Mouse (Mus musculus): Measurements from ENCODE around the gene Tlk1. TPM values are rescaled to one million over a fixed set of nuclear protein-coding genes. Genes with fewer than 3 reads are reported as not detected.
"Not testable (repeated sequence)": the region's sequence is repeated elsewhere in the genome, so short reads cannot be mapped to it uniquely, and the experiment has no call there.

Tlk1 gene
- polyA plus RNA-seq, 1 experiment from 2014 or later = 30.1 TPM

- no peak overlapping the region for H3K27ac ChIP-seq (replicated peaks)
- 87% methylated on average over 8 of the region's 8 CpGs for WGBS
- no peak overlapping the region for H3K4me3 ChIP-seq
- no peaks in the 10 kb centered on the region for H3K9me3 ChIP-seq (replicated peaks)
- H3K4me1 ChIP-seq = peaks cover 14% of the 10 kb centered on the region
- no peak for DNase-seq (ENCODE audit: low spot score)
- no peaks in the 10 kb centered on the region for H3K36me3 ChIP-seq
- no peaks in the 10 kb centered on the region for H3K27me3 ChIP-seq (ENCODE audit: low read depth, poor library complexity, severe bottlenecking)
Observed at GRCm38 (mm10) chr2:70827780-70828179, 2.3 kb upstream of the Tlk1 start.

GRCm38 (mm10) chr2:70826436-70827230 lies 1.1 kb upstream of the Tlk1 start:
- Histone ChIP-seq H3K27ac (replicated peaks) (peak overlapping the region; percentile 100; the same call in 1 of the 2 replicates), H3K4me3 (peak overlapping the region; percentile 93), H3K36me3 (no peaks in the 10 kb centered on the region), H3K9me3 (replicated peaks) (no peaks in the 10 kb centered on the region), H3K4me1 (peaks cover 25% of the 10 kb centered on the region), H3K27me3 (ENCODE audit: low read depth, poor library complexity, severe bottlenecking) (no peaks in the 10 kb centered on the region)
- WGBS = 83% methylated on average over 8 of the region's 8 CpGs
- DNase-seq (ENCODE audit: low spot score) = no peak

GRCm38 (mm10) chr2:70824838-70825370 lies 624 bp downstream of the Tlk1 start:
- under 1% methylated on average over 57 of the region's 59 CpGs for WGBS

GRCm38 (mm10) chr2:70823926-70824800 lies 1.4 kb downstream of the Tlk1 start:
- H3K9me3 ChIP-seq (replicated peaks) = no peaks in the 10 kb centered on the region
- peak overlapping the region; percentile 93 for H3K4me3 ChIP-seq
- peak overlapping the region; percentile 100 for H3K27ac ChIP-seq (replicated peaks)
- no peak for DNase-seq (ENCODE audit: low spot score)
- H3K27me3 ChIP-seq (ENCODE audit: low read depth, poor library complexity, severe bottlenecking) = no peaks in the 10 kb centered on the region
- 3% methylated on average over 27 of the region's 27 CpGs for WGBS
- H3K4me1 ChIP-seq = peaks cover 28% of the 10 kb centered on the region
- no peaks in the 10 kb centered on the region for H3K36me3 ChIP-seq

More at GRCm38 (mm10) chr2:70824838-70825370, 624 bp downstream of the Tlk1 start:
- Histone ChIP-seq H3K36me3 (no peaks in the 10 kb centered on the region), H3K9me3 (replicated peaks) (no peaks in the 10 kb centered on the region), H3K4me1 (peaks cover 28% of the 10 kb centered on the region), H3K27ac (replicated peaks) (peak overlapping the region; percentile 100), H3K4me3 (peak overlapping the region; percentile 93), H3K27me3 (ENCODE audit: low read depth, poor library complexity, severe bottlenecking) (no peaks in the 10 kb centered on the region)
- peak; percentile 85 for DNase-seq (ENCODE audit: low spot score)

GRCm38 (mm10) chr2:70823434-70823833 lies 2.1 kb downstream of the Tlk1 start:
- no peaks in the 10 kb centered on the region for H3K36me3 ChIP-seq
- peak overlapping the region; percentile 100 for H3K27ac ChIP-seq (replicated peaks)
- no peaks in the 10 kb centered on the region for H3K9me3 ChIP-seq (replicated peaks)
- H3K4me1 ChIP-seq = peaks cover 28% of the 10 kb centered on the region
- peak overlapping the region; percentile 93 for H3K4me3 ChIP-seq
- H3K27me3 ChIP-seq (ENCODE audit: low read depth, poor library complexity, severe bottlenecking) = no peaks in the 10 kb centered on the region
- no peak for DNase-seq (ENCODE audit: low spot score)
- whole genome bisulfite sequencing = 58% methylated on average over 5 of the region's 5 CpGs

GRCm38 (mm10) chr2:70816939-70817338 lies 8.6 kb downstream of the Tlk1 start:
- H3K4me3 ChIP-seq = no peak overlapping the region
- no peaks in the 10 kb centered on the region for H3K27me3 ChIP-seq (ENCODE audit: low read depth, poor library complexity, severe bottlenecking)
- H3K27ac ChIP-seq (replicated peaks) = no peak overlapping the region
- peaks cover 14% of the 10 kb centered on the region for H3K4me1 ChIP-seq
- H3K9me3 ChIP-seq (replicated peaks) = no peaks in the 10 kb centered on the region
- 63% methylated on average over 3 of the region's 3 CpGs for WGBS
- no peak for DNase-seq (ENCODE audit: low spot score)
- no peaks in the 10 kb centered on the region for H3K36me3 ChIP-seq

- Histone ChIP-seq H3K36me3 (no peaks in the 10 kb centered on the region), H3K27me3 (ENCODE audit: low read depth, poor library complexity, severe bottlenecking) (no peaks in the 10 kb centered on the region), H3K4me3 (no peak overlapping the region), H3K9me3 (replicated peaks) (no peaks in the 10 kb centered on the region), H3K27ac (replicated peaks) (no peak overlapping the region), H3K4me1 (peaks cover 8% of the 10 kb centered on the region; the same call in 1 of the 2 replicates)
- DNase-seq (ENCODE audit: low spot score) = no peak
- WGBS = 90% methylated on average over 2 of the region's 2 CpGs
Observed at GRCm38 (mm10) chr2:70816016-70816415, 9.5 kb downstream of the Tlk1 start.

- no peak for DNase-seq (ENCODE audit: low spot score)
- no peaks in the 10 kb centered on the region for H3K36me3 ChIP-seq
- no peaks in the 10 kb centered on the region for H3K9me3 ChIP-seq (replicated peaks)
- peaks cover 8% of the 10 kb centered on the region; the same call in 1 of the 2 replicates for H3K4me1 ChIP-seq
- H3K27me3 ChIP-seq (ENCODE audit: low read depth, poor library complexity, severe bottlenecking) = no peaks in the 10 kb centered on the region
- no peak overlapping the region for H3K27ac ChIP-seq (replicated peaks)
- H3K4me3 ChIP-seq = no peak overlapping the region
- WGBS = 85% methylated on average over 4 of the region's 4 CpGs
Observed at GRCm38 (mm10) chr2:70813608-70814007, 11.9 kb downstream of the Tlk1 start.

GRCm38 (mm10) chr2:70811476-70811875 lies 14.1 kb downstream of the Tlk1 start:
- H3K27me3 ChIP-seq (ENCODE audit: low read depth, poor library complexity, severe bottlenecking) = no peaks in the 10 kb centered on the region
- peaks cover 8% of the 10 kb centered on the region; the same call in 1 of the 2 replicates for H3K4me1 ChIP-seq
- H3K36me3 ChIP-seq = no peaks in the 10 kb centered on the region
- no peak overlapping the region for H3K27ac ChIP-seq (replicated peaks)
- H3K9me3 ChIP-seq (replicated peaks) = no peaks in the 10 kb centered on the region
- DNase-seq (ENCODE audit: low spot score) = no peak
- H3K4me3 ChIP-seq = no peak overlapping the region
- 84% methylated on average over 3 of the region's 3 CpGs for WGBS

GRCm38 (mm10) chr2:70809921-70810320 lies 15.6 kb downstream of the Tlk1 start:
- Histone ChIP-seq H3K4me1 (peaks cover 8% of the 10 kb centered on the region; the same call in 1 of the 2 replicates), H3K9me3 (replicated peaks) (peaks cover 1% of the 10 kb centered on the region; the same call in 1 of the 2 replicates), H3K4me3 (no peak overlapping the region), H3K27ac (replicated peaks) (no peak overlapping the region), H3K36me3 (peaks cover 15% of the 10 kb centered on the region), H3K27me3 (ENCODE audit: low read depth, poor library complexity, severe bottlenecking) (no peaks in the 10 kb centered on the region)
- no peak for DNase-seq (ENCODE audit: low spot score)
- WGBS = 98% methylated on average over 3 of the region's 3 CpGs

GRCm38 (mm10) chr2:70808681-70809080 lies 16.8 kb downstream of the Tlk1 start:
- Histone ChIP-seq H3K27me3 (ENCODE audit: low read depth, poor library complexity, severe bottlenecking) (no peaks in the 10 kb centered on the region), H3K27ac (replicated peaks) (no peak overlapping the region), H3K9me3 (replicated peaks) (peaks cover 4% of the 10 kb centered on the region; the same call in 1 of the 2 replicates), H3K4me3 (no peak overlapping the region), H3K4me1 (peaks cover 2% of the 10 kb centered on the region; the same call in 1 of the 2 replicates), H3K36me3 (peaks cover 23% of the 10 kb centered on the region)
- DNase-seq (ENCODE audit: low spot score) = no peak

GRCm38 (mm10) chr2:70807678-70808077 lies 17.9 kb downstream of the Tlk1 start:
- H3K36me3 ChIP-seq = peaks cover 25% of the 10 kb centered on the region
- not testable (repeated sequence) for H3K9me3 ChIP-seq (replicated peaks); H3K4me3 ChIP-seq; DNase-seq (ENCODE audit: low spot score); H3K27me3 ChIP-seq (ENCODE audit: low read depth, poor library complexity, severe bottlenecking); H3K4me1 ChIP-seq; H3K27ac ChIP-seq (replicated peaks)
- 89% methylated on average over 3 of the region's 3 CpGs for WGBS
